Mouse (Mus musculus): Measurements from ENCODE around the gene Tnxb.

Gene Tnxb

DNA sequence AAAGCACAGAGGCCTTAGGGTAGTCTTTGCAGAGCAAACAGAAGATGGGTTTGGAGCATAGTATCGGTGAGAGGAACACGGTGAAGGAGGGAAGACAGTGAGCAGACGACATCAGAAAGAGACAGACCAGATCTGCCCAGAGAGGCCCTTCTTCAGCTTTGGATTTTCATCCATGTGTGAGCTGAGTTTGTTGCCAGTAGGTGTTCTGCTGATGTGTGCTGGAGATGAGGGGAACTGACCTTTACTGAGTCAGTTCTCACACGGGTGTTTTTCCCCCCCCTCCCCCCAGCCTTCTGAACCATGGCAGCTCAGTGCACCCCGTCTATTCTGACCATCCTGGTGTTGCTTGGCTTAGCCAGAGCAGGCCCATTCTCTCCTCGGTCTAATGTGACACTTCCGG is at the start of gene Tnxb:
TSS of gene Tnxb (plus strand) at position 301 of the 400 bp plus-strand sequence.
- no peak for DNase-seq (ENCODE audit: low spot score in 2 of 2)

GRCm38 (mm10) chr17:34621006-34621405 is 49.3 kb upstream of the Tnxb start:
- DNase-seq (ENCODE audit: low spot score in 2 of 2): no peak

- no peak for DNase-seq (ENCODE audit: low spot score in 2 of 2)
Observed at GRCm38 (mm10) chr17:34623161-34623560, 47.2 kb upstream of the Tnxb start.

DNA sequence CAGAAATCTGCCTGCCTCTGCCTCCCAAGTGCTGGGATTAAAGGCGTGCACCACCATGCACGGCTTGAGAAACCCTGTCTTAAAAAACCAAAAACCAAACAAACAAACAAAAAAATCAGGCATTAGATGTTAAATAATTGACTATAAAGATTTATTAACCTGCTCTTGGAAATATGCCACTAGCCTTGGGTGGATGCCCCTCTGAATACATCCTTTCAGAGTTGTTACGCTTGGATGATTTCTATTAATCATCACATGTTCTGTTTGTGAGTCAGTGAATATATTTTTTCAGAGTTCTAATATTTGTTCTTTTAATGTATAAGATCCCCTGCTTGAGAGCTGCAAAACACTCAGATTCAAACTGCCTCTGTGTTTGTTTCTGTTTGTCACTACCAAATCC is 45.4 kb upstream of the Tnxb start:
- DNase-seq (ENCODE audit: low spot score in 2 of 2): no peak

GRCm38 (mm10) chr17:34626062-34626772 is 44.1 kb upstream of the Tnxb start:
- DNase-seq (ENCODE audit: low spot score in 2 of 2): no peak

DNA sequence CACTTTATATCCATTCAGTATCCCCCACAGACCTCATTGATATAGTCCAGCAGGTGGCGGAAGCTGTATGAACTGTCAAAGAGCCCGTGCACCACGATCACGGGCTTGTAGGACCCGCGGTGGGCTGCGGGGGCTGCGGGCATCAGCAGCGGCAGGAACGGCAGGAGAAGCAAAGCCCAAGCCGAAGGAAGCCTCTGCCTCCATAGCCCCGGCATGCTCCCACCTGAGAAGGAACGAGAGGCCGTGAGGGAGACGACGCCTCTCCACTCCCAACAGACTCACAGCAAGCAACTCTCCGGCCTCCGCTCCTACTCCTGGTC is 43.6 kb upstream of the Tnxb start:
- no peak for DNase-seq (ENCODE audit: low spot score in 2 of 2)

DNA sequence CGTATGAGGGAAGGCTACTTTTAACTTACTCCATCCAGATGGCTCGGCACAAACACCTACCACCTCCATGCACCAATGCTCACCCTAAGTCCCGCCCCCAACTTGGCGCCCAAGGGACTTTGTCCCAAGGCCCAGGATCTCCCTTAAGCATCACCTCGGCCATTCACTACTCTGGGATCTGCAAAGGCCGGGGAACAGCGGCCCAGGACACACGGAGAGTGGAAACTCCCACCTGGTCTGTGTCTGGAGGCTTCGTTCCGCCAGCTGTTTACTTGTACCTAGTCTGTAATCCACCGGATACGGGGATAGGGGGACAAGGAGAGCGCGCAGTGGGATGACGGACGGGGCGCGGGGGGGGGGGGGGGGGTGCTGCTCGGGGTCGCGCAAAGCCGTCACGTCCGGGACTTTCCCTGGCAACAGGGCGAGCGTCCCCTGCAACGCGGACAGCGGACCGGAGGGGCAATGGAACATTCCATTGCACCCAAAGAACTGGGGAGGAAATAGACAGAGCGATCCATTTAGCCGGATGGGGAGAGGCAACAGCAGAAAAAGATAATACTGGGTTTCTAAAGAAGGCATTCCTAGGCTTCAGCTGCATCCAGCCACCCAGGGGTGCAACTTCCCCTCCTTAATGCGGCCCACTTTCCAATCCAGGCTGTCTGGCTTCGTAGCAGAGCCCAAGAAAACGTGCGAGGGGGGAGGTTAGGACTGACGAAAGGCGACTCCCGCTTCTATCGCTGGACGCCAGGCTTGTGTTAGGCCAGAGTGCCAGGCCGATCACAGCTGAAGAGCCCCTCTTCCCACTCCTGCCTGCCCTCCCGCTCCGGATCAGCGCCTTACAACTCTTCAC is 43.0 kb upstream of the Tnxb start:
- DNase-seq (ENCODE audit: low spot score in 2 of 2): peak in 1 of 2 experiments; percentile 87

- DNase-seq (ENCODE audit: low spot score in 2 of 2): no peak
Observed at GRCm38 (mm10) chr17:34627943-34628643, 42.2 kb upstream of the Tnxb start, which contains the start of gene Ppt2. Gene Ppt2 (minus strand): TSS chr17:34628510.

DNA sequence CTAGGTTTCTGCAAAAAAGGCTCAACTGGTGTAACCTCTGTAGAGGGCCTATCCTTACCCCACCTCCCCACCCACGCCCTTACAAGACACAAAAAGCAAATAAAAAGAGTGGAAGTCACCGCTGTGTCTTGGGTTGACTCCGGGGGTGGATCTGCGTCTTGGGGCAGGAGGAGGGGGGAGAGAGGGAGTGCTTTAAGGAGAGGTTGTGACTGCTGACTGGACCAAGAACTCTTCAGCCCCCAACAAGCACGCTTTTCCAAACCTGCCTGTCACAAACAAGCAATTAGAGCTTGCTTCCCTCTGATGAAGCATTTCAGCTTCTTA is 41.7 kb upstream of the Tnxb start:
- DNase-seq (ENCODE audit: low spot score in 2 of 2): no peak

DNA sequence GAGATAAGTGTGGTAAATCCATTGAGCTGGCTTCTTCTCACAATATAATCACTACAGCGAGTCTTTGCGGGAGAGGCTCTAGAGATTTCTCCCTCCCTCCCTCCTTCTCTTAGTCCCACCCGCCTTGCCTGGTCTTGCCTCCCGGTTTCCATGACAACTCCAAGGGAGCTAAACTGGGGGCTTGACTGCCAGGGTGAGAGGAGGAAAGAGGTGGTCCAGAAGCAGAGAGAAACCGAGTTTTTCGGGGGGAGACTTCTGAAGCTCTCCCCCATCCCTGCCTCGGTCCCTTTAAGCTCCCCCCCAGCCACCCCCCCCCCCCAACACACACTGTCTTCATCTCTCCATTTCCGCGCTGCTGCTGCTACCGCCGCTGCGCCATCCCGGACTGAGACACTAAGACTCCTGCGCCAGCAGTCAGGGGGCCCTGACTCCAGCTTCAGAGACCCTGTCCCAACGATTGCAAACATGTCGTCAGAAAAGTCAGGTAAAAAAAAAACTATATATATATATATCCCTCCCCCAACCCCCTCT is 41.0 kb upstream of the Tnxb start, which contains the start of gene Prrt1:
TSS of gene Prrt1 (plus strand) at position 313 of the 531 bp plus-strand sequence.
- DNase-seq (ENCODE audit: low spot score in 2 of 2): peak in 1 of 2 experiments; percentile 75

DNA sequence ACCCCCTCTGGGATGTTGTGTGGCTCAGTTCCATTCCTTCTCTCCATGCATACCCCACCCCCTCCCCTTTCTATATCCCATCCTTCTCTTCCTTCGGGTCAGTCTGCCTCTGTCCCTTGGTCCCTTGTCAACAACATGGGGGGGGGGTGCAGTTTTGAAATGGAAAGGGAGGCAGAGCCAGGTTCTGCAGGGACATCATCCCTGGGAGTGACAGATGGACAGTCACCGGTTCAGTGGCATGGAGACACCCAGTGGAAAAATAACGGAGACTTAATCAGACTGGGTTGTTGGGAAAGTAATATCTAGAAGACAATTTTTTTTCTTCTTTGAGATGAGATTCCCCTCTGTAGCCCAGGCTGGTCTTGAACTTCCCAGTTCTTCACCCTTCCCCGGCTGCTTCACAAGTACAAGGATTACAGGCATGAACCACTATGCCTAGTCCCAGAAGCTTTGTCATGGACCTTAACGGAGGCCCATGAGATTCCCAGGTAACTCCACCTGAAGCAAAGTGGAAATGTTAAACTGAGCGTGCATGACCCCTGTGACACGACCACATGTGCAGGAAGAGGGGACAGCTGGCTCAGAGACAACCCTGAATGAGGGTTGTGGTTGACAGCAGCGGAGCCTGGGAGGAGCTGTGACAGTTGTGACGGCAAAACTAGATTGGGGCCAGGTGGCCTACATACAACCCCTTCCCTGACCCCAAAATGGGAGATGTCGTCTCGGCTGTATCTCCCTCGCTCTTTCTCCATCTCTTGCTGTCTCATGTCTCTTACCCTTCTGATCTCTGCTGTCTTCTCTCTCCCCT is 40.3 kb upstream of the Tnxb start:
- DNase-seq (ENCODE audit: low spot score in 2 of 2): no peak

GRCm38 (mm10) chr17:34630761-34631301 is 39.5 kb upstream of the Tnxb start:
- no peak for DNase-seq (ENCODE audit: low spot score in 2 of 2)

DNA sequence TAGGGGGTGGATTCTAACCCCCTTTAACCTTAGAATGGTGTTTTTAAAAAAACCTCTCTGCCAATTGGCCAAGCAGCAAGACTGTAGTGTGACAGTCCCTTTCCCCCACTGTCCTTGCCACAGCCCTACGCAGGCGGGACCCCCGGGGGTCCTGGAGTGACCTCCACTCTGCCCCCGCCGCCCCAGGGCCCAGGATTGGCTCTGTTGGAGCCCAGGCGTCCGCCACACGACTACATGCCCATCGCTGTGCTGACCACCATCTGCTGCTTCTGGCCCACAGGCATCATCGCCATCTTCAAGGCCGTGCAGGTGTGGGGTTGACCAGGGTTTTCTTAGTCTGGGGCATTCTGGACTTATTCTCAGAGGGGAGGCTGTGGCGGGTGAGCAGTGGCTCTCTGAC is 38.7 kb upstream of the Tnxb start:
- DNase-seq (ENCODE audit: low spot score in 2 of 2): no peak

DNA sequence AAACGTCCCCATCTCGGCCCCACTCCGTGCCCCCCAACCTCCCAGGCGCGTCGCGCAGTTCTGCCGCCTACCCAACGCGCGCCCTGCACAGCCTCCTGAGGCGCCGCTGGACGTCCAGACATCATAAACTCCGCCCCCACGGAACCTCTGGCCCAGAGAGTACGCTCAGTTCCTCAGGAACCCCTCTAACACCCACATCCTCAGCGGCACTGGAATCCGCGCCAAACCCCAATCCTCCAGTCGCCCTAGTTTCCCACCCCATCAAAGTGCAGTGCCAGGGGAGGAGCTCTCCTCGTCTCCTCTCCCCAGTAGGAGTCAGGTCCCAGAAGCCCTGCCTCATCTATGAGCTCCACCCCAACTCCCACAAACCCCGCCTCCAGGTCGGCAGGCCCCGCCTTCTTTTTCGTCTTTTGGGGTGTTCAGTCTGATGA is 38.1 kb upstream of the Tnxb start:
- DNase-seq (ENCODE audit: low spot score in 2 of 2): peak; percentile 89 to 90

- DNase-seq (ENCODE audit: low spot score in 2 of 2): no peak
Observed at GRCm38 (mm10) chr17:34635671-34636070, 34.7 kb upstream of the Tnxb start.

DNA sequence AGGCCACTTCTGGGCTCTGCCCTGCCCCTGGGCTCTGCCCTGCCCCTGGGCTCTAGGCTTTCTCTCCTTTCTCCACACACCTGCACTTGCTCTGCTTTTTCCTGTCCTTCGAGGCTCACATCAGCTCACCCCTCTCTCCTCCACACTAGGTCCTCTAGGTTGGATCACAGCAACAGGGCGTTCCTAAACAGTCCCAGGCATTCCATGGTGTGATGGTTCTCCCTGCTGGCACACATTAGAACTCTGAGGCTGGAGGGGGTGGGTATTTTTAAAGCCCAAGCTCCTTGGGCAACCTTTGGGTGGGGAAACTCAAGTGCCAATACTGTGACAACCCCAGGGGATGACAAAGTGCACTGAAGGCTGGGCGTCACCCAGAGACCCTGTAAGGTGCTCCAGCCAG is 32.9 kb upstream of the Tnxb start:
- DNase-seq (ENCODE audit: low spot score in 2 of 2): no peak

- DNase-seq (ENCODE audit: low spot score in 2 of 2): no peak
Observed at GRCm38 (mm10) chr17:34639461-34640255, 30.7 kb upstream of the Tnxb start.

GRCm38 (mm10) chr17:34640778-34641601 is 29.3 kb upstream of the Tnxb start:
- DNase-seq (ENCODE audit: low spot score in 2 of 2): no peak

DNA sequence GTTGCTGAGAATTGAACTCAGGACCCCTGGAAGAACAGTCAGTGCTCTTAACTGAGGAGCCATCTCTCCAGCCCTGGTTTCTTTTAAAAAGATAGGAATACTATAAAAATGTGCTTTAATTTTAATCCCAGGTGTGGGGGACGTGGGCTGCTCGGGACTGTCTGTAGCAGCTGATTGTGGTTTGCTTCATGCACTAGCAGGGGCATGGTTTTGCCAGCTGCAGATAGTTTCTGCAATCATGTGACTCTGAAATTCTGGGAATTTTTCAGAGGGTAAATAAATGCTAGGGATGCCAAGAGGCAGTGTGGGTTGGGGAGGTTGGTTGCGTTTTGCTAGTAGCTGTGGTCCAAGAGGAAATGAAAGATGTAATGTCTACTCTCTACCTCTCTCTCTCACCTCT is 28.4 kb upstream of the Tnxb start:
- DNase-seq (ENCODE audit: low spot score in 2 of 2): no peak

Data from left cerebral cortex, adult 9 months (tissue).